Mouse (Mus musculus): ENCODE measurements around the gene Gm10521. TPM values are rescaled to one million over a fixed set of nuclear protein-coding genes. Genes with fewer than 3 reads are reported as not detected.

Gm10521 gene
- polyA plus RNA-seq, 1 experiment from 2014 or later = not detected

DNA sequence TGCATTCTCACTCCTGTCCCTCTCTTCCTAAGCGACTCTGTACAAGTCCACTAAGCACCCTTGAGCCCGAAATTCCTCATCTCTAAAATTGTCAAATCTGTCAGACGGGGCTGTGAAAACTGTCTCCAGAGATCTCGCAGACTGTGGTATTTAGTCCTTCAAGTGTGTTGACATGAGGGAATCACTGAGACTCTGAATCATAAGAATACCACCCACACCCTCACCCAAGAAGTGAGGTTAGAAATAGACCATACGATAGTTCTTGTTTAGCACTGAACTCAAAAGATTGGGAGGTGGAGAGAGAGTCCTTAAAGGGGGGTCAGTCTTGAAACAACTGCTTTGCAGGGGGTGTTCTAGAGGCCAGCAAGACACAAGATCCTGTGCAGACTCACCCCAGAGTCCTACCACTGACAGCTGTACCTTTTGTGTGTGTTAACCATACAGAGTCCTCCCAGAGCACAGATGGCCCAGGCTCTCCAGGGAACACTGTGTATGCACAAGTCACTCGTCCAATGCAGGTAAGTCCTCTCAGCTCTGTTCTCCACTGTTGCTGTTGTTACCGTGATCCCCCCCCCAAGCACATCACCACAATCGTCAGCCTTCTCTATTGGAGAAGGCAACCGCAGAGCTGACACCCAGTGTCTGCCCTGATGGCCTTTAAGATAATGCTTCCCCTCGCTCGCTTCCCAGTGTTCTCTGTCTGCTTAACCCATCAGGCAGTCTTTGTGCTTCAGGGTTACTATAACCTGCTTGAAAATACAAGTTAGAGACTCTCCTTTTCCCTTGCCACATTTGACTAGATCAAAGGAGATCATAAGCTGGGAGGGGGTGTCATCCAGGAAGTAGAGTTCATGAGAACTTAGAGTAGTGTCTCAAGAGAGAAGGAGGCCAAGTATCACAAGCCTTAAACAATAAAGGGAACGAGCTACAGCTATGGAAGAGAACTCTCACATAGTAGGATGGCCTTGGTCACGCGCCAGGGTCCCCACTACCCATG is 43.8 kb downstream of the Gm10521 start:
- no peak for ATAC-seq
- no peak overlapping the region for H3K27ac ChIP-seq (ENCODE audit: low read depth, low read length)
- no peaks in the 10 kb centered on the region for H3K9me3 ChIP-seq (replicated peaks; ENCODE audit: control insufficient read depth, low read length)
- no peaks in the 10 kb centered on the region for H3K27me3 ChIP-seq (replicated peaks; ENCODE audit: control insufficient read depth, insufficient read depth, low read length)
- WGBS = 87% methylated on average over 14 of the region's 14 CpGs
- no peak overlapping the region for H3K4me2 ChIP-seq (ENCODE audit: low read length)
- no peak overlapping the region for H3K9ac ChIP-seq (ENCODE audit: low read length)
- H3K4me3 ChIP-seq (ENCODE audit: low read depth, low read length) = no peak overlapping the region
- no peaks in the 10 kb centered on the region for H3K4me1 ChIP-seq (ENCODE audit: control insufficient read depth, insufficient read depth, low read length)
- DNase-seq (ENCODE audit: low spot score) = no peak
- H3K36me3 ChIP-seq (ENCODE audit: control insufficient read depth, insufficient read depth, low read length) = no peaks in the 10 kb centered on the region

GRCm38 (mm10) chr1:171940626-171941025 is 45.2 kb downstream of the Gm10521 start:
- Histone ChIP-seq H3K4me2 (ENCODE audit: low read length) (no peak overlapping the region), H3K36me3 (ENCODE audit: control insufficient read depth, insufficient read depth, low read length) (no peaks in the 10 kb centered on the region), H3K4me3 (ENCODE audit: low read depth, low read length) (no peak overlapping the region), H3K9me3 (replicated peaks; ENCODE audit: control insufficient read depth, low read length) (no peaks in the 10 kb centered on the region), H3K4me1 (ENCODE audit: control insufficient read depth, insufficient read depth, low read length) (no peaks in the 10 kb centered on the region), H3K27me3 (replicated peaks; ENCODE audit: control insufficient read depth, insufficient read depth, low read length) (no peaks in the 10 kb centered on the region), H3K27ac (ENCODE audit: low read depth, low read length) (no peak overlapping the region), H3K9ac (ENCODE audit: low read length) (no peak overlapping the region)
- ATAC-seq (no peak), DNase-seq (ENCODE audit: low spot score) (no peak)
- WGBS = 90% methylated on average over 6 of the region's 6 CpGs

GRCm38 (mm10) chr1:171946447-171946995 is 51.1 kb downstream of the Gm10521 start:
- DNase-seq (ENCODE audit: low spot score) = peak; percentile 53
- H3K9ac ChIP-seq (ENCODE audit: low read length) = no peak overlapping the region
- H3K27ac ChIP-seq (ENCODE audit: low read depth, low read length) = no peak overlapping the region
- no peaks in the 10 kb centered on the region for H3K27me3 ChIP-seq (replicated peaks; ENCODE audit: control insufficient read depth, insufficient read depth, low read length)
- no peaks in the 10 kb centered on the region for H3K36me3 ChIP-seq (ENCODE audit: control insufficient read depth, insufficient read depth, low read length)
- no peaks in the 10 kb centered on the region for H3K9me3 ChIP-seq (replicated peaks; ENCODE audit: control insufficient read depth, low read length)
- no peak overlapping the region for H3K4me2 ChIP-seq (ENCODE audit: low read length)
- ATAC-seq = peak; percentile 65
- H3K4me3 ChIP-seq (ENCODE audit: low read depth, low read length) = no peak overlapping the region
- WGBS = 35% methylated on average over 6 of the region's 6 CpGs
- no peaks in the 10 kb centered on the region for H3K4me1 ChIP-seq (ENCODE audit: control insufficient read depth, insufficient read depth, low read length)

Other genes with a start within 250 kb of the Gm10521 start
- gene Slamf7, start 242.6 kb upstream of the Gm10521 start, polyA plus RNA-seq (2014; fragmentation: Nextera tagmentation; extraction: Ambion mirVana) = not detected in 2 replicates
- gene Cd48, start 213.7 kb upstream of the Gm10521 start, polyA plus RNA-seq (2014; fragmentation: Nextera tagmentation; extraction: Ambion mirVana) = 0.90 and 1.1 TPM in 2 replicates
- gene Slamf1, start 128.5 kb upstream of the Gm10521 start, polyA plus RNA-seq (2014; fragmentation: Nextera tagmentation; extraction: Ambion mirVana) = 0.22 TPM in 2 replicates
- 1.2 and 1.4 TPM in 2 replicates for gene Cd84, start 56.0 kb upstream of the Gm10521 start, polyA plus RNA-seq (2014; fragmentation: Nextera tagmentation; extraction: Ambion mirVana)
- gene Slamf6, start 21.9 kb downstream of the Gm10521 start, polyA plus RNA-seq (2014; fragmentation: Nextera tagmentation; extraction: Ambion mirVana) = 0.40 TPM in 1 of 2 replicates, not detected in the other
- gene Vangl2, start 132.8 kb downstream of the Gm10521 start, polyA plus RNA-seq (2014; fragmentation: Nextera tagmentation; extraction: Ambion mirVana) = 45.1 and 55.8 TPM in 2 replicates
- gene Nhlh1, start 161.9 kb downstream of the Gm10521 start, polyA plus RNA-seq (2014; fragmentation: Nextera tagmentation; extraction: Ambion mirVana) = 4.5 and 7.4 TPM in 2 replicates
- 123 and 148 TPM in 2 replicates for gene Copa, start 186.9 kb downstream of the Gm10521 start, polyA plus RNA-seq (2014; fragmentation: Nextera tagmentation; extraction: Ambion mirVana)
- 81.3 and 93.7 TPM in 2 replicates for gene Ncstn, start 187.1 kb downstream of the Gm10521 start, polyA plus RNA-seq (2014; fragmentation: Nextera tagmentation; extraction: Ambion mirVana)
- 159 TPM in 2 replicates for gene Pex19, start 231.1 kb downstream of the Gm10521 start, polyA plus RNA-seq (2014; fragmentation: Nextera tagmentation; extraction: Ambion mirVana)